Comparison of ENCODE assay signal across 8 mouse cellular contexts in genomic region chr6:86793021-86793815, GRCm38 (mm10). TPM values are rescaled to one million over a fixed set of nuclear protein-coding genes. Genes with fewer than 3 reads are reported as not detected.
DNase-seq lines count a peak whose midpoint lies in the region; ATAC-seq and TF ChIP-seq lines count a peak whose summit lies in the region.

Gene Anxa4 (minus strand): TSS chr6:86793584.

- no peaks in the 10 kb centered on the region for H3K9me3 ChIP-seq in lung, embryonic 15.5 days

- no peak for TF ChIP-seq CTCF in layer of hippocampus, adult 2 months (conservative IDR thresholded peaks at IDR 0.05)

- WGBS in lung, embryonic 15.5 days, result under 1% methylated on average over 41 of the region's 41 CpGs

- ATAC-seq in lung, embryonic 15.5 days (ENCODE audit: borderline replicate concordance, extremely low read depth, low FRiP score, low TSS enrichment), result peak; percentile 85; the same call in 1 of the 2 replicates
- peak; percentile 46; the same call in 1 of the 2 replicates for ATAC-seq in neutrophil, adult 5-6 weeks (ENCODE audit: extremely low read depth, insufficient number of reproducible peaks, low FRiP score, poor library complexity, severe bottlenecking)

- peak within 1 kb of the TSS; percentile 74 for H3K9ac ChIP-seq in lung, embryonic 15.5 days

- H3K4me1 ChIP-seq in lung, embryonic 15.5 days, result peaks cover 31% of the 10 kb centered on the region

- H3K27ac ChIP-seq in layer of hippocampus, adult 2 months, result no peak within 1 kb of the TSS
- peak within 1 kb of the TSS; percentile 60 for H3K27ac ChIP-seq in lung, embryonic 15.5 days

- H3K4me3 ChIP-seq in layer of hippocampus, adult 2 months, result peak within 1 kb of the TSS; percentile 57
- H3K4me3 ChIP-seq in lung, embryonic 15.5 days, result peak within 1 kb of the TSS; percentile 77

- no peak for DNase-seq in layer of hippocampus, adult 2 months (ENCODE audit: low spot score in 2 of 2)
- no peak for DNase-seq in layer of hippocampus, adult 9-10 months (ENCODE audit: low spot score)
- peak; percentile 78 for DNase-seq in embryo, embryonic 10.5 days (ENCODE audit: low spot score)
- DNase-seq in heart, adult 18-20 months, result peak; percentile 92
- DNase-seq in kidney, adult 18-20 months, result peak; percentile 90
- DNase-seq in urinary bladder, adult 18-20 months (ENCODE audit: low spot score in 2 of 2), result peak; percentile 85 to 91

- peak within 1 kb of the TSS; percentile 96 for H3K4me2 ChIP-seq in lung, embryonic 15.5 days

- no peaks in the 10 kb centered on the region; the same call in 1 of the 2 replicates for H3K27me3 ChIP-seq in lung, embryonic 15.5 days

- no peaks in the 10 kb centered on the region for H3K36me3 ChIP-seq in lung, embryonic 15.5 days

RNA-seq across cellular contexts. Expression of gene Anxa4, which starts in this region (rescaled TPM):
- 1 to 10 TPM; 4.6 to 4.8 TPM for total RNA-seq in layer of hippocampus, adult 2 months (2021)
- 10 to 100 TPM; 34.8 to 37.3 TPM for total RNA-seq in heart, adult 18-20 months (2021)
- 120 and 130 TPM in 2 replicates for polyA plus RNA-seq in lung, embryonic 15.5 days (2015; fragmentation: Nextera tagmentation; extraction: Ambion mirVana)
- total RNA-seq in neutrophil, adult 5-6 weeks (2017), result 12.5 and 14.9 TPM in 2 replicates

Comparison
In these comparisons a context has a peak if more than half of its experiments do, and no peak if none do; other contexts are left out.
1. DNase-seq: peak in embryo, embryonic 10.5 days (single experiment), heart, adult 18-20 months (2 of 2), kidney, adult 18-20 months (single experiment) and urinary bladder, adult 18-20 months (2 of 2); none in layer of hippocampus, adult 2 months (0 of 2) and layer of hippocampus, adult 9-10 months (single experiment).